Mouse (Mus musculus) lung, postnatal 4 days (tissue): ENCODE data around the gene Slc5a5.
"Not testable (repeated sequence)": the region's sequence is repeated elsewhere in the genome, so short reads cannot be mapped to it uniquely, and the experiment has no call there.

Source experiments
- DNase-seq, 2 experiments: peaks; one replicate each; pipeline ENCODE4 v3.0.0; 2021

Gene Slc5a5

GRCm38 (mm10) chr8:70902211-70902610 lies 9.7 kb upstream of the Slc5a5 start:
- DNase-seq = peak in 1 of 2 experiments; percentile 41

DNA sequence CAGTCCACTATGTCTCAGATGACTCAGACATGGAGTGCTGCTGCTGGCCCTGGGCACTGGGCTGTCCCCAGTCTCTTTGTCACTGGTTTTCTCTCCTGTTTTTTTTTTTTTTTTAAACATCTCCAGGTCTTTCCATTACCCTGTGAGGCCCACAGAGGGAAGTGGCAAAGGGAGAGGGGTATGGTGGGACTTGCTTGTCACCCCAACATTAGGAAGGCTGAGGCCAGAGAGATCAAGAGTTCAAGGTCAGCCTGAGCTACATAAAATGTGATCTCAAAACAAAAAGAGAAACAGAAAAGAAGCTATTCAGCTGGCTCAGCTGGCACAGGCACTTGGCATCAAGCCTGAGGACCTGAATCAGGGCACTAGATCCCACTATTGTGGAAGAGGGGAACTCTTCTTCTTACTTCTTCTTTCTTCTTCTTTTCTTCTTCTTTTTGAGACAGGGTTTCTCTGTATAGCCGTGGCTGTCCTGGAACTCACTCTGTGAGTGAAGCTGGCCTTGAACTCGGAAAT lies 8.4 kb upstream of the Slc5a5 start:
- DNase-seq = no peak

- no peak for DNase-seq
Observed at GRCm38 (mm10) chr8:70899226-70899625, 6.7 kb upstream of the Slc5a5 start.

DNA sequence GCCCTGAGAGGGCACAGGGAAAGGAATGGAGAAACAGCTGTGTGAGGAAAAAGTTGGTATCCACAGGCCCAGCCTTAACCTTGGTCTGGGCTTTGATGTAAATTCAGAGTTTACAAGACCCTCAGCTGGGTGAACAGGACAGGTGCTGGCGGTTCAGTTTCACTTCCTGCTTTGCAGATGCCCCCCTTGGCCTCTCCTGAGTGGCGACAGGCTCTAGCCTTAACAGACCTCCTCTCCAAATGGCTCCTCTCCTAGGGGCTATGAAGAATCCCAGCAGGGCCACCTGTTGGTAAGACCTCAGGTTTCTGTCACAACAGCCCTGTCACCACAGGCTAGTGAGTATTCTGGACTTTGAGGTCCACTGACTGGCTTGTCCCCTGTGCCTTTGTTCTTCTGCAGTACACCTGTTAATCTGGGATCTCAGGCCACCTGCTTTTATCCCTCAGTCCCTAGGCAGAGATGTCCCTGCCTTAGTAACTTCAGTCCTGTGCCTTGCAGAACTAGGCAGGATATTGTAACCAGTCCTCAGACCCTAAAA lies 6.2 kb upstream of the Slc5a5 start:
- DNase-seq = no peak

DNA sequence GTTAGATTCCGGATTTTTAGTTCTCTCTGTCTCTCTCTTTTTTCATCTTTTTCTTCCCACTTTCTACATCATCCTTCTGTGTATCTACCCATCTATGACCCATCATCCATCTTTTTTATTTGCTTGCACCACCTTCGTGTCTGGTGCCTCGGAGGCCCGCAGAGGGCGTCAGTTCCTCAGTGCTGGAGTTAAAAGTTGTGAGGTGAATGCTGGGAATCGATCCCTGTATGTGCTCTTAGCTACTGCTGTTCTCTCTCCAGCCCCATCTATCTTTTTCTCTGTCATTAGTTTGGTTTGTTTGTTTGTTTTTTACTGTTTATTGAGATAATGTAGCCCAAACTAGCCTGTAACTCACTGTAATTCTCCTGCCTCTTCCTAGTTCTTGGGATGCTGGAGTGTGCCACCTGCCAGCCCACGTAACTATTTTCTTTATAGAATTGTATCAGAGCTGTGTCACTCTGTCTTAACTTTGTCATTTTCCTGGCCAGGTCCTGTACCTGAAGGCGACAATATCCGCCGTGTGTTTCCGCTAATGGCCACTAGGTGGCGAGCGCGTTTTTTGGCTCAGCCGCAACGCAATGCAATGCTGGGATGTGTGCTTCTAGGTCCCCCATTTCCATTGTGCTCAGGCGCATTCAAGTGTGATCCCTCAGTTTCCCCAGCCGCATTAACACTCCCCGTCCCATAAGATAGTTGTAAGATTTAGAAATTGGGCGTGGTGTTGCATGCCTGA lies 5.3 kb upstream of the Slc5a5 start:
- peak; percentile 84 to 91 for DNase-seq

GRCm38 (mm10) chr8:70897021-70897680 lies 4.6 kb upstream of the Slc5a5 start, which contains the start of gene Rpl18a:
Gene Rpl18a, minus strand, starts transcription at chr8:70897412.
- peak; percentile 94 to 97 for DNase-seq

- no peak for DNase-seq
Observed at GRCm38 (mm10) chr8:70896316-70897020, 3.9 kb upstream of the Slc5a5 start.

DNA sequence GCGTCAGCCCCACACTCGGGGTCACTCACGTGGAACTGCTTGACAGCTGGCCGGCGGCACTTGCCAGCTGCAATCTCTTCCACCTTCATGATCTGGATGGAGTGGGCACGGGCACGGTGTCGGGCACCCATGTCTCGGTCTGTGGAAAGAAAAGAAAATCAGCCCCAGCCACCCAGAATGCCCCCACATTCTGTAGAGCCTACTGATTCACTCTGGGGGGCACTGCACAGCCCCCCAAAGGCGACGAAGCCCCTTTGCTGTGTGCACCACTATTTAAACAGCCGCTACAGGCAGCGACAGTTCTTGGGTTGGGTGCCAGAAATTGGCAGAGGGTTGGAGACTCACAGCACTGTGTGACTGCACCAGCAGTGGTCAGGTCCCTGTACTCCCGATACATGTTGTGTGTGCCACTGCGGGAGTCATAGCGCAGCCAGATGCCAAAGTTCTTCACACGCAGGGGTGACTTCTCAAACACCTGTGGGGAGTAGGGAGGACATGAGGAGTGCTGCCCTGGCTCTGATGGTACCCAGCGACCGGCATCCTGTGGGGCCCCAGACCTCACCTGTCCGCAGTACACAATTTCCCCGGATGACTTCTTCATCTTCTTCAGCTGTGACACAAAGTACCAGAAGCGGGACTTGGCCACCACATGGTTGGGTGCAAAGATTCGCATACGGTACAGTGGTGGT lies 3.2 kb upstream of the Slc5a5 start:
- not testable (repeated sequence) for DNase-seq

DNA sequence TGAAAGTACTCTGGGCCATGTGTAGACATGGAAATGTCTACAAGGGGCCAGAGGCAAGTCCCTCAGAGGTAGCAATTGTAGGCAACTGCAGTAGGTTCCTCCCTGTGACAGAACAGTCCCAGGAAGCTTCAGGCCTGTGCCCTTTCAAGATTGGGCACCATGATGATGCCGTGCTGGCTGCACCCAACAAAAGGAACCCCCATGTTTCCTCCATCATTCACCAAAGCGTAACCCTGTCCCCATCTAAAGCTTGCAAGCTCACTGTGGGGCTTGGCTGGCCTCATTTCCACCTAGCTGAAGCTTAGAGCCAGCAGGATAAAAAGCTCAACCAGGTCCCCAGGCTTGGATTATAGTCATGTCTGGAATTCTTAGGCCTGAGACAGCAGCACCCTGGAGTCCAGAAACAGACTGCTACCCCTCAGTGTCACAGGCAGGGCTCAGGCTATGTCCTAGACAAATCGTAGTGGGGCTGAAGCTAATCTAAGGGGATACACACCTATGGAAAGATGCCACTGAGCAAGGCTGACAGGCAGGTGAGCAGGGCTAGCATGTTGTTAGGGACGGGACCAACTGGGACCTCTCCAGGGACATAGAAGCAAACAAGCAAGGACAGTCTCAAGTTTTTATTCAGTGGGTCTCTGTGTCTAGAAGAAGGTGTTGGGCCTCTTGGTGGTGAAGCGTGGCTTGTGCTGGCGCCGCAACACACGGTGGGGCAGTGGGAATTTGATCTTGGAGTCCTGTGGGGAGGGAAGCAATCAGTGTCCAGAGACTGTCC lies 2.4 kb upstream of the Slc5a5 start:
- no peak for DNase-seq

DNA sequence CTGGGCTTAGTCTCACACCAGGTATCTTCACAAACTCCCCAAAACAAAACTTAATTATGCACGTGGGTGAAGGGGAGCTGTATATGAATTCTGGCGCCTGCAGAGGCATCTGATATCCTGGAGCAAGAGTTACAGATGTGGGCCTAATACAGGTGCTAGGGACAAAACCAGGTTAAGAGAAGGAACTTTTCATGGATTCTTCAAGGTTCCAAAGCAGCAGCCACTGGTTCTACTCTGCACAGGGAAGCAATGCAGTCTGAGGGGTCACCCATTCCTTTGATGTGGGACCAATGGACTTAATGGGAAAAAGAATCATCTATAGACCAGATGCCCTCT lies 1.8 kb upstream of the Slc5a5 start:
- DNase-seq = no peak

DNA sequence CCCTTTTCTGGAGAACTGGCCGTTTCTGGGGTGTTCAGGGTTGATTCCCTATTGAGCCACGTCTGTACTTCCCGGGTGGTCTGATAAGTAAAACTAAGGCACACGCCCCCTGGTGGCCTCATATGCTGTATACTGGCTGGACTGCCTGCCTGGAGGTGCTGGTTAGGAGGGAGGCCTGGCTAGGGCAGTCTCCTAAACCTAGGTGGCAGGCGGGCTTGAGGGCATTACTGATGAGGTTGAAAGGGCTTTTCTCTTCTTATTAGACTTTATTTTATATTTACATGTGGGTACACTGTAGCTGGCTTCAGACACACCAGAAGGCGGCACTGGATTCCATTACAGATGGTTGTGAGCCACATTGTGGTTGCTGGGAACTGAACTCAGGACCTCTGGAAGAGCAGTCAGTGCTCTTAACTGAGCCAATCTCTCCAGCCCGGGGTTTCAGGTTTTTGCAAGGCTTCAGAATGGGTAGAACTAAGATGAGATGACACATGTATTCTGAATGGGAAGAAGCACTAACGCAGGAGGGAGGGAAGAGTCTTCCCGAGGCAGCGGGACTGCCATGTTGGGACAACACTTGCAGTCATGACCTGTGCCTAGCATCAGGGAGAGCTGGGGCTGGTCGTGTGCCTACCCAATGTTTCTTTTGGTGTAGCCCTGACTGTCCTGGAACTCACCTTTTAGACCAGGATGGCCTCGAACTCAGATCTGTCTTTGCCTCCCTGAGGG lies 1.3 kb upstream of the Slc5a5 start:
- DNase-seq = peak; percentile 76 to 83

DNA sequence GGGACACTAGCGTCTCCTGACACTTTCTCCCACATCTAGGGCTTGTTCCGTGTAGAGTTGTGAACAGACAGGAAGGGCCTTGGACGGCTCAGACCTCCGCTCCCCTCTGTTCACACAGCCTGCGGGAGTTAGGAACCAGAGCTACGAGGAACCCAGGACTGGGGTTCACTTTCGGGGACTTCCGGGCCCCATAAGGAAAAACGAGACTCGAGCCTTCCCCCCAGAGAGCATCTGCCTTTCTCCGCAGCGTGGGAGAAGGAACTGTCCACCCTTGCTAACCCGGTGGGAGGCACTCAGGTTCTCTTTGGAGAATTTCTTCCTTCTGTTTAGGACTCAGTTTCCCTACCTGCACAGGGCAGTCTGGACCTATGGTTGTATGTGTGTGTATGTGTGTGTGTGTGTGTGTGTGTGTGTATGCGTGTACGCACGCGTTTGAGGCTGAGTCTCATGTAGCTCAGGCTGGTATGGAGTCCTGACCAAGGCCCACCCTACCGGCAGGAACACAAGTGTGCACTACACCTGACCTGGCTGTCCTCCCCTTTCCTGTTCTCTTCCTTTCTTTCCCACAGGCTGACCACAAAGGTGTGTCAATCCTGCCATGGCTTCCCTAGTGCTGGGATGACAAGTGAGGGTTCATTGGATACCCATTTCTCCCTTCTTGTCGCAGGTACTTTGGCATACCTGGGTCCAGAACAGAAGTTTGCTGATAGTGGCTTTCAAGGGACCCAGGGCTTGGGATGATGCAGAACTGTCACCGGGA lies 519 bp upstream of the Slc5a5 start:
- DNase-seq = no peak

GRCm38 (mm10) chr8:70891356-70891755 lies 1.2 kb downstream of the Slc5a5 start:
- DNase-seq = peak; percentile 76 to 83

GRCm38 (mm10) chr8:70890656-70891055 lies 1.9 kb downstream of the Slc5a5 start:
- DNase-seq = no peak

DNA sequence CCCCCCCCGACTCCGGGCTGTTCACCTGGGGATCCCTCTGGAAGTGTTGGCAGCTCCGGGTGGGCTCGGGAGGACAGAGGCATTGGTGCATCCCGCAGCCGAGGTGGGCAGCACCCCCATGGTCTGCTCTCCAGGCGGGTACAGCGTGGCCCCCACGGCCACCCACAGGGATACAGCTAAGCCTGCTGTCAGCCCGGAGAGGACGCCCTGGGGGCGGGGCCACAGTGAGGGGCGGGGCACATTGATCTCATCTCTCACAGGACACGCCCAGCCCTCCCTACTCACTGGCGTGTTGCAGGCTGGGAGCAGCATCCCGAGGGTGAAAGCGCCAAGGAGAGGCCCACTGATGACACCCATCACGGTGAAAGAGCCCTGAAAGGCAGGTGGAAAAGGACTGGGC lies 4.9 kb downstream of the Slc5a5 start:
- peak in 1 of 2 experiments; percentile 49 for DNase-seq

GRCm38 (mm10) chr8:70885612-70886011 lies 6.9 kb downstream of the Slc5a5 start:
- peak in 1 of 2 experiments; percentile 53 for DNase-seq

DNA sequence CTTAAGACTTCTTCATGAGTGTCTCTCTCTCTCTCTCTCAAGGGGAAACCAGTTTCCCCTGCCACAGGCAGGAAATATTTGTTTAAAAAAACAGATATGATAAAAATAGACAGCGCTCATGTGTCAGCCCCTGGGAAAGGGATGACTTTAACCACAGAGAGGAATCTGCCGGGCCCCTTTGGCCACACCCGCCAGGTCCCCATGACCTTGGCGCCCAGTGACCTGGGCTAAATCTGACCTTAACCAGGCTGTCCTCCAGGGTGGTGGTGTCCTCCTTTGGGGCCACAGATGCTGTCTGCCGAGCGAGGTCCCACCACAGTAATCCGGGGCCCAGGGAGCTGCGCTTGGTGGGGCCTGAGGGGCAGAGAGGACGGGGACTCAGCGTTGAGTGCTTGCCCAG lies 7.9 kb downstream of the Slc5a5 start:
- DNase-seq = no peak

- no peak for DNase-seq
Observed at GRCm38 (mm10) chr8:70884186-70884585, 8.4 kb downstream of the Slc5a5 start.

GRCm38 (mm10) chr8:70880546-70880945 lies 12.0 kb downstream of the Slc5a5 start:
- DNase-seq = no peak

DNA sequence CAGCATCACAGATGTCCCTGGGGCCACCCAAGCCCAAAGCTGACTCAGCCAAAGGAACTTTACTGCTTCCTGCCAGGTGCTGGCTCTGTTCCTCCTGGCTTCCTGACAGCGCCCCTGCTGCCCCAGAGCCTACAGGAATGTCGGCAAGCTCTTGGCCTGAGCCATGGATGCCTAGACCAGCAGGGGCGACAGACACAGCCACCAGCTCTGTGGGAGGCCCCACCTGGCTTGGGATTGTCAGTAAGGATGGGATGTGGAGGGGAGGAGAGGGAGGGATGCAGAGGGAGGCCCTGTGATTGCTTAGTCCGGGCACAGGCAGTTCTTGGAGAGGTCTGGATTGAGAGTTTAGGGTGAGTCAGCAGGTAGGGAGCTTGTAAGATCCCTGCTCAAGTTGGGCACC lies 12.4 kb downstream of the Slc5a5 start:
- DNase-seq = no peak

DNA sequence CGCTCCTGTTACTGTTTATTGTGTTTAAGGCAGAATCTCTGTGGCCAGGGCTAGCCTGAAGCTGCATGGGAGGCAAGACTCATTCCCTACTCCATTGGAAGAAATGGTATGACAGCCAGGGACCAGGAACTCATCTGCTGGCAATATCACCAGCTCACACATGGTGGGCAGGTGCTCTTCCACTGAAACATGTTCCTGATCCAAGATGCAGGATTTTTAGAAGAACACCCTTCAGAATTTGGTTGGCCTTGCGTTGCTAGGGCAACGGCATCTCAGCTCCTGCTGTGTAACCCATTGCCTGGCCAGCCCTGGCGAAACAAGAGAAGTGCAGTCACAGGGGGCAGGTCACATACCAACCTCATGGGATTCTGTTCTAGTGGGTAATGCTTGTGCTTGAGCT lies 13.1 kb downstream of the Slc5a5 start:
- DNase-seq = no peak
